Mouse (Mus musculus): Measurements from ENCODE around the gene Ksr1.

GRCm38 (mm10) chr11:79138621-79139020, 7.6 kb downstream of the Ksr1 start:
- TF ChIP-seq CTCF (IDR thresholded peaks at IDR 0.05; ENCODE audit: low read depth, low read length) = no peak
- no peak for TF ChIP-seq POLR2A (IDR thresholded peaks at IDR 0.05; ENCODE audit: extremely low read depth, insufficient read depth, low read length)

Measured in liver, adult 2 months (tissue).